Mouse (Mus musculus): ENCODE measurements around the gene Reln.

DNA sequence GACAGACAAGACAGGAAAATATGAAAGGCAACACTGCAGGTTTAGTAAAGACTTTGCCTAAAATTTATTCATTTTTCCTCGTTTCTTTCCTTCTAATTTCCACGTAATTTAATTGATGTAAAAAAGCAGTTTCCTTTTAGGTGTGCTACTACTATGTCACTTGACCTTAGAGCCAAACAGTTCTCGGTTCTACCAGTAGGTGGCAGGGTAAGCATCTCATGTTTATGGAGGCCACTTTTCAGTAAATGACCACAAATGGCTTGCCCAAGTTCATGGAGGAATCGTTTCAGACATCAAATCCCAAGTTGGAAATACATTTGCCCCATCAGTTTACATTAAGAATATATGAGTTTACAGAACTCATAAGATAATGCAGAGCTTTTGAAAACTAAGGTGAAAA is 358.2 kb downstream of the Reln start:
- peak; percentile 22; the same call in 1 of the 2 replicates for TF ChIP-seq CTCF (IDR thresholded peaks at IDR 0.05; ENCODE audit: low read depth, low read length)
- TF ChIP-seq POLR2A (IDR thresholded peaks at IDR 0.05; ENCODE audit: extremely low read depth, insufficient read depth, low read length), result no peak

Data from liver, adult 2 months (tissue).